Mouse (Mus musculus) embryonic fibroblast, embryonic 13.5 days (primary cell): ENCODE measurements around the gene Ccdc107.
A peak's percentile ranks its signal among the peaks of the same experiment; 100 is the strongest.

Experiments
- CTCF ChIP-seq: IDR thresholded peaks from 2 replicates; pipeline ENCODE4 v1.5.1; 2011; ENCODE audit warnings: mild to moderate bottlenecking, control low read depth, low read length, moderate library complexity, borderline replicate concordance; ENCODE audit not compliant: insufficient read depth
- POLR2A ChIP-seq: IDR thresholded peaks from 2 replicates; pipeline ENCODE4 v1.6.1; 2011; ENCODE audit warnings: low read depth, mild to moderate bottlenecking, control low read depth, low read length, moderate library complexity

GRCm38 (mm10) chr4:43507938-43508665 is 15.4 kb downstream of the Ccdc107 start:
- TF ChIP-seq CTCF (no peak), POLR2A (0 out of 2 replicates have a peak, but pooled peaks have one; percentile 8)
